Mouse (Mus musculus) lung, postnatal 0 days (tissue): ENCODE data around the gene Gm10142.

ENCODE experiments used
- CTCF ChIP-seq: IDR thresholded peaks from 2 replicates; pipeline ENCODE4 v1.5.1; 2016; ENCODE audit warnings: antibody characterized with exemption, mild to moderate bottlenecking
- EP300 ChIP-seq: IDR thresholded peaks from 2 replicates; pipeline ENCODE4 v1.6.1; 2016; ENCODE audit warnings: antibody characterized with exemption, mild to moderate bottlenecking, control low read depth

DNA sequence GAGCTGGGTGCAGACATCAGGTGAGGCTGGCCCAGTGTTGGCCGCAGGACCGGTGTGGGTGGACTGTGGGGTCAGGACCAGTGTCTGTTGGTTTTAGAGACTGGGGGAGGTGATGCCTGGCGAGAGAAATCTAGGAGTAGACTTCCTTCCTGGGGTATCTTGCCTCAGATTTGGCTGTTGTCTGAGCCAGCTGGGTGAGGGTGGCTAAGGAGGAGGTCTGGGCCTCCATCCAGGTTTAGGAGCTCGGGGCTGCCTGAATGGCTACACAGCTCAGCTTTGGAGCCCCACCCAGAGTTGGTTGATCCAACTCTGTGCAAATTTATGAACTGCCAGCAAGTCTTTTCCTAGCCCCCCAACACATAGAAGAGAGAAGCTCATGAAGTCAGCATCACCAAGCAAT is 48.2 kb upstream of the Gm10142 start:
- TF ChIP-seq EP300 (no peak), CTCF (no peak)
